Mouse (Mus musculus) midbrain, embryonic 16.5 days (tissue): ENCODE results near the gene Mcm5. TPM values are rescaled to one million over a fixed set of nuclear protein-coding genes. Genes with fewer than 3 reads are reported as not detected.
A peak's percentile ranks its signal among the peaks of the same experiment; 100 is the strongest.

Experiments
- ATAC-seq: fragments of 200-750 bp; cut with Nextera tagmentation; 2 replicates; pipeline ENCODE4 v1.8.0; 2017; ENCODE audit warnings: moderate TSS enrichment
- H3K27ac ChIP-seq: fragments of 300-500 bp; sonication (generic); 2 replicates; pipeline ENCODE4 v1.5.1; 2014; ENCODE audit warnings: mild to moderate bottlenecking, low read length, mixed read lengths
- H3K27me3 ChIP-seq: fragments of 300-500 bp; sonication (generic); 2 replicates; pipeline ENCODE4 v1.6.1; 2014; ENCODE audit warnings: low read depth, low read length, mixed read lengths; ENCODE audit not compliant: control insufficient read depth, insufficient read depth
- H3K36me3 ChIP-seq: fragments of 300-500 bp; sonication (generic); 2 replicates; pipeline ENCODE4 v1.6.1; 2014; ENCODE audit warnings: mild to moderate bottlenecking, low read length, moderate library complexity, mixed read lengths; ENCODE audit not compliant: control insufficient read depth, insufficient read depth
- H3K4me1 ChIP-seq: fragments of 300-500 bp; sonication (generic); 2 replicates; pipeline ENCODE4 v1.6.1; 2014; ENCODE audit warnings: mild to moderate bottlenecking, low read length, mixed read lengths; ENCODE audit not compliant: control insufficient read depth, insufficient read depth
- H3K4me2 ChIP-seq: fragments of 300-500 bp; sonication (generic); 2 replicates; pipeline ENCODE4 v1.6.1; 2014; ENCODE audit warnings: mild to moderate bottlenecking, low read length, mixed read lengths
- H3K4me3 ChIP-seq: fragments of 300-500 bp; sonication (generic); 2 replicates; pipeline ENCODE4 v1.5.1; 2014; ENCODE audit warnings: low read depth, mild to moderate bottlenecking, low read length, moderate library complexity, mixed read lengths
- H3K9ac ChIP-seq: fragments of 300-500 bp; sonication (generic); 2 replicates; pipeline ENCODE4 v1.6.1; 2014; ENCODE audit warnings: low read depth, low read length, mixed read lengths
- H3K9me3 ChIP-seq: fragments of 300-500 bp; sonication (generic); replicated peaks from 2 replicates; pipeline ENCODE4 v1.6.1; 2014; ENCODE audit warnings: mild to moderate bottlenecking, low read length, mixed read lengths; ENCODE audit not compliant: control insufficient read depth, poor library complexity, severe bottlenecking
- WGBS: fragments of 180-500 bp; shearing (Covaris S2); extraction: QIAGEN DNeasy Blood & Tissue Kit; methylation state at CpG from one replicate; pipeline ENCODE4 v1.1.7; 2014; 5-methylcytosine and 5-hydroxymethylcytosine counted together
- polyA plus RNA-seq: library from polyadenylated mRNA; unstranded; fragments of >200 nt; fragmentation: Nextera tagmentation; extraction: Ambion mirVana; gene quantifications from 2 replicates; pipeline ENCODE4 v1.2.1, GENCODE M21; 2015

The Mcm5 gene
- 23.0 and 24.9 TPM in 2 replicates for polyA plus RNA-seq

DNA sequence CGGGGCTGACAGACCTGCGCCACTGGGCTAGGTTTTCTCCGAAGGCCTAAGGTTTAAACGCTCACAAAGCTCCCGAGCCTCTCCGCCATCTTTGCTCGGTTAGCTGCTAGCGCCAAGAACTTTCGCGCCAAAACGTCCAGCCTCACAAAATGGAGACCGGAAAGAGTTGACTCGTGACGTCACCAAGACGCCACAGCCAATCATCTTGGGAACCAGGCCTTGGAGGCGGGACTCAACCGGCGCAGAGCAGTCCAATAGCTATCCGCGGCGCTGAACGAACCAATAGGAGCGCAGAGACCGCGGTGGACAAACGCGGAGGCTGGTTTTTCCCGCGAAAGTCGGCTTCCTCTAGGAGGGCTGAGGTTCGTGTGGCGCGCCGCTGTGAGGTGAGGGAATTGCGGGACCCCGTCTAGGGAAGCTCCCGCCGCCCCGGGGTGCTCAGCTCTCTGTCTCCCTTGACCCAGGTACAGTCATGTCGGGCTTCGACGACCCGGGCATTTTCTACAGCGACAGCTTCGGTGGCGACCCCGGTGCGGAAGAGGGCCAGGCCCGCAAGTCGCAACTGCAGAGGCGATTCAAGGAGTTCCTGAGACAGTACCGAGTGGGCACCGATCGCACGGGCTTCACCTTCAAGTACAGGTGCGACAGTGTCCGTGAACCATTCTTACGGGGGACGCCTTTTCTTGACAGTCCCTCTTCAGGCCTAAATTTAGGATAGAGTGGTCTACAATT is at the start of gene Mcm5:
Mcm5 (plus strand) TSS at position 334 of the 732 bp plus-strand sequence.
- Histone ChIP-seq H3K9me3 (no peaks in the 10 kb centered on the region), H3K4me2 (peak within 1 kb of the TSS; percentile 91), H3K27me3 (no peaks in the 10 kb centered on the region), H3K4me1 (peaks cover 11% of the 10 kb centered on the region), H3K36me3 (no peaks in the 10 kb centered on the region), H3K4me3 (peak within 1 kb of the TSS; percentile 79), H3K27ac (peak within 1 kb of the TSS; percentile 75), H3K9ac (peak within 1 kb of the TSS; percentile 59)
- ATAC-seq = peak; percentile 100
- under 1% methylated on average over 59 of the region's 59 CpGs for WGBS

DNA sequence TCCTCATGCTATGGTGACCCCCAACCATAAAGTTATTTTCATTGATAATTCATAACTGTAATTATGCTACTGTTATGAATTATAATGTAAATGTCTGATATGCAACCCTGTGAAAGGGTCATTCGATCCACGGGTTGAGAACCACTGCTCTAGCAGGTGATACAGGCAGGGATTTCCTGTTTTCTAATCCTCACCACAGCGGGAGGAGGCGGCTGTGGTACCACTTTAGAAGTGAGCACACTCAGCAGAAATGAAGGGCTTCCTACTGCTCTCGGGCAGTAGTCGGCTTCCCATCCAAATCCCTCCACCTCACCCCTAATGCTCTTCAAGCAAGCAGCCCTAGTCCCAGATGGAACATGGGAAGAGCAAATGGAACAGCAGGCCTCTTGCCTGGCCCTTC is 49.3 kb upstream of the Mcm5 start:
- no peak overlapping the region for H3K9ac ChIP-seq

DNA sequence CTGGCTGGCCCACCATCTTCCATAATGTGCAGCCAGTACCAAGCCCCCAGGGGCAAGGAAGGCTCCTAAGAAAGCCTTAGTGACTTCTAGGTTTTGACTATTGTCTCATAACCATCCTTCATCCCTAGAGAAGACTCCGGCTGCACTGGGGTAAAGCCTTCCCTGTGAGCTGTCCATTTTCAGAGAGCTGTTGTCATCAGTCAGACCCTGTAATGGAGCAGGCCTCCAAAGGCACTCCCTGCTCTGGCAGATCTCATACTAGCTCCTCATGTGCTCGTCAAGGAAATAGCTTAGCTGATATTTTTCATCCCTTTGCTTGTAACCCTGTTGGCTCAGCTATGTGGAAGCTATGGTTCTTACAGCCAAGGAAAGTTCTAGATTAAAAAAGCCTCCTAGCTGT is 48.6 kb upstream of the Mcm5 start:
- WGBS = 95% methylated on average over 2 of the region's 2 CpGs

More for the DNA sequence above, 49.3 kb upstream of the Mcm5 start:
- no peaks in the 10 kb centered on the region for H3K27me3 ChIP-seq
- no peak for ATAC-seq
- no peak overlapping the region for H3K27ac ChIP-seq
- no peak overlapping the region for H3K4me3 ChIP-seq
- H3K4me1 ChIP-seq = no peaks in the 10 kb centered on the region
- no peaks in the 10 kb centered on the region for H3K9me3 ChIP-seq
- no peaks in the 10 kb centered on the region; the same call in 1 of the 2 replicates for H3K36me3 ChIP-seq
- WGBS = 75% methylated on average over 6 of the region's 6 CpGs
- H3K4me2 ChIP-seq = no peak overlapping the region

DNA sequence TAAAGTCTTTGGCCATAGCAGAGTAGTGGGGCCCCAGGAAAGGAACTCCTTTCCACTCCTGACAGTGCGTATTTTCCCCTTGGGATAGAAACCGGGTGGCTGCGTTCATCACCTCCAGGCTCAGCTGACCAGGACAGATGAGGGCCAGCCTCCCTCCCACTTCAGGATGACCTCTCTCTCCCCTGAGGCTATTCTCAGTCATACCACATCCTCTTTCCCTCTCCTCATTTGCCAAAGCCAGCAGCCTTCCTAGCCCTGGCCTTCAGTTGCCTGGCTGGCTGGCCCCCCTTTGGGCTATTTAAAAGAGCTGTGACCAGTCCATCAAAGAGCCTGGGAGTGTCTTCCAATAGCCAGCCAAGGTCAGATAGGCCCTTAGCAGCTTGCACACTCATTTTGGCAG is 46.1 kb upstream of the Mcm5 start:
- no peak for ATAC-seq
- H3K9me3 ChIP-seq = no peaks in the 10 kb centered on the region
- H3K27me3 ChIP-seq = no peaks in the 10 kb centered on the region
- no peak overlapping the region for H3K4me2 ChIP-seq
- H3K4me1 ChIP-seq = no peaks in the 10 kb centered on the region
- H3K36me3 ChIP-seq = peaks cover 3% of the 10 kb centered on the region
- H3K27ac ChIP-seq = no peak overlapping the region
- no peak overlapping the region for H3K4me3 ChIP-seq
- 82% methylated on average over 3 of the region's 3 CpGs for WGBS
- no peak overlapping the region for H3K9ac ChIP-seq

More for the DNA sequence above, 48.6 kb upstream of the Mcm5 start:
- no peak overlapping the region for H3K4me3 ChIP-seq
- no peaks in the 10 kb centered on the region for H3K27me3 ChIP-seq
- H3K9me3 ChIP-seq = no peaks in the 10 kb centered on the region
- H3K4me1 ChIP-seq = no peaks in the 10 kb centered on the region
- H3K27ac ChIP-seq = no peak overlapping the region
- H3K4me2 ChIP-seq = no peak overlapping the region
- no peak for ATAC-seq
- H3K36me3 ChIP-seq = peaks cover 2% of the 10 kb centered on the region; the same call in 1 of the 2 replicates
- H3K9ac ChIP-seq = no peak overlapping the region

DNA sequence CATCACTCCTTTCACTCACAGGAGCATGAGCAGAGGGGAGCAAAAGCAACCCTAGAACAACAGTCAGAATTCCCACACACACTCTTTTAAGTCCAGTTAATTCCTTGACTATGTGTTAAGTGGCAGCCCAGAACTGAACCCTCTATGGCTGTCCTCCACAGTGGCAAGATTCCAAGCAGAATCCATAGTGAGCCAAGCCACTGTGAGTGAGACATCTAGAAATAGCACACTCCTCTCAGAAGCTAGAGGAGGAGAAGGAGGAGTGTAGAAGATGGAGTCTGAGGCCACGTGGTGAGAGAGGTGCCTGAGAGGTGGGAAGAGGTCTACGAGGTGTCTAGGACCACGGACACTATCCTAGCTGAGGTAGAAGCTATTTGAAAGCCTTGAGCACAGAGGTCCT is 44.6 kb upstream of the Mcm5 start:
- no peaks in the 10 kb centered on the region for H3K9me3 ChIP-seq
- ATAC-seq = no peak
- no peak overlapping the region for H3K9ac ChIP-seq
- no peak overlapping the region for H3K27ac ChIP-seq
- no peak overlapping the region for H3K4me3 ChIP-seq
- WGBS = 91% methylated on average over 3 of the region's 3 CpGs
- peaks cover 3% of the 10 kb centered on the region; the same call in 1 of the 2 replicates for H3K36me3 ChIP-seq
- H3K4me1 ChIP-seq = no peaks in the 10 kb centered on the region
- no peak overlapping the region for H3K4me2 ChIP-seq
- no peaks in the 10 kb centered on the region for H3K27me3 ChIP-seq

DNA sequence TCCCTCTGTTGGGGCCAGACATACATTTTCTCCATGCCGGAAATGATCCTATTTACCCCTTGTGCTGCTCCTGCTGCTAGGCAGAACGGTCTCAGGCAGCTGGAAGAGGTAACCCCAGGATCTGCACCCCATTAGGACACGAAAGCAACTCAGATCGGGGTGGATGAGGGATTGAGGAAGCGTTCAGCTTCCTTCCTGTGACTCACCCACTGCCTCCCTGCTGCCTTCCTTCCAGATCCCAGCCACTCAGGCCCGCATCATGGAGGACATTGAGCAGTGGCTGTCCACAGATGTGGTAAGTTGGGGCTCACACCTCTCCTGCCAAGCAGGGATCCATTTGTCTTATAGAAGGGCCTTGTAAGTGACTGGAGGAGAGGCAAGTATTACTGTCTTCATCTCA is 42.1 kb upstream of the Mcm5 start:
- H3K9ac ChIP-seq = no peak overlapping the region
- H3K9me3 ChIP-seq = no peaks in the 10 kb centered on the region
- H3K4me3 ChIP-seq = no peak overlapping the region
- H3K4me2 ChIP-seq = no peak overlapping the region
- whole genome bisulfite sequencing = 87% methylated on average over 6 of the region's 6 CpGs
- ATAC-seq = no peak
- H3K4me1 ChIP-seq = no peaks in the 10 kb centered on the region
- peaks cover 3% of the 10 kb centered on the region; the same call in 1 of the 2 replicates for H3K36me3 ChIP-seq
- H3K27me3 ChIP-seq = no peaks in the 10 kb centered on the region
- H3K27ac ChIP-seq = no peak overlapping the region

DNA sequence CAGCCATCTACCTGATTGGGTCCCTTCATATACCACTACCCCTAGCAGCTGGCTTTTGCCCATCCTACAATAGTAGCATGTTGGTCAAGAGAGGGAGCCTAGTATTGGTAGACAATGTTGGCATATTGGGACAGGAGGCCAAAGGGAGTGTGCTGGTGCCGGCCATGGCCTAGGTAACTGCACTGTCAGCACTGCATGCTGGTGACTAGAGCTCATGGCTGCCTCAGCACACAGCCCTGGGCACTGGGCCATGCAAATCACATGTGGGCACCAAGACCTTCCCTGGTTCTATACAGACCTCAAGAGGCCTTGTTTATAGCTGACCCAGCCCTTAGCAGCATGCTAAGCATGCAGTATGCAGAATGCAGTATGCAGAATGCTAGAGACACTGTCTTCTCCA is 39.1 kb upstream of the Mcm5 start:
- Histone ChIP-seq H3K9ac (no peak overlapping the region), H3K27ac (no peak overlapping the region), H3K27me3 (no peaks in the 10 kb centered on the region), H3K4me3 (no peak overlapping the region), H3K4me2 (no peak overlapping the region), H3K36me3 (peaks cover 3% of the 10 kb centered on the region; the same call in 1 of the 2 replicates), H3K9me3 (no peaks in the 10 kb centered on the region), H3K4me1 (no peaks in the 10 kb centered on the region)
- no peak for ATAC-seq
- WGBS = 79% methylated on average over 1 of the region's 1 CpGs

DNA sequence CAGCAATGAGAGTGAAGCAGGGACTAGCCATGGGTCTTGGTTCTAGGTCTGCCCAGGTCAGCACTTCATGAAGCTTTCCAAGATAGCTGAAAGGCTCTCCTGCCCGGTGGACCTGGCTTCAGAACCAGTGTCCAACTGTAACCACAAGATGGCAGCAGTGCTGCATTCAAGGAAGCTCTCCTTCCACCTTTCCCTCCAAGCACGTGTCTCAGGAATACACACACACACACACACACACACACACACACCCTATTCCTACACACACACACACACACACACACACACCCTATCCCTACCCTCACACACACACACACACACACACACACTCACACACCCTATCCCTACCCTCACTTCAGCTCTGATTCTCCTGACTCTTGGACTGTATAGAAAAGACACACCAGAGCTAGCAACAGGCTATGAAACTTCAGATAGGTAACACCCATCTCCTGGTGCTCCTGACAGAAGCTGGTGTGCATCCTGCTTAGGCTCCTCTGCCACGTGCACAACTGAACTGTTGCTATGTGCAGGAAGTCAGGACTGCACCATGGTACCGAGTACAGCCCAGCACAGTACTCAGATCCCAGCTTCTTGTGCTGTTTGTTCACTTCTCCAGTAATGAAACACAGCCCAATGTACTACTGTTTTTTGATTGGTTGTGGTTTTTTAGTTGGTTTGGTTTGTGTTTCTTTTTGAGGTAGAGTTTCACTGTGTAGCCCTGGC is 37.6 kb upstream of the Mcm5 start:
- 27% methylated on average over 4 of the region's 4 CpGs for WGBS
- no peaks in the 10 kb centered on the region for H3K4me1 ChIP-seq
- no peaks in the 10 kb centered on the region for H3K27me3 ChIP-seq
- no peak overlapping the region for H3K4me2 ChIP-seq
- H3K9ac ChIP-seq = no peak overlapping the region
- no peak overlapping the region for H3K4me3 ChIP-seq
- H3K27ac ChIP-seq = no peak overlapping the region
- H3K36me3 ChIP-seq = no peaks in the 10 kb centered on the region
- peak; percentile 90 for ATAC-seq
- H3K9me3 ChIP-seq = no peaks in the 10 kb centered on the region

DNA sequence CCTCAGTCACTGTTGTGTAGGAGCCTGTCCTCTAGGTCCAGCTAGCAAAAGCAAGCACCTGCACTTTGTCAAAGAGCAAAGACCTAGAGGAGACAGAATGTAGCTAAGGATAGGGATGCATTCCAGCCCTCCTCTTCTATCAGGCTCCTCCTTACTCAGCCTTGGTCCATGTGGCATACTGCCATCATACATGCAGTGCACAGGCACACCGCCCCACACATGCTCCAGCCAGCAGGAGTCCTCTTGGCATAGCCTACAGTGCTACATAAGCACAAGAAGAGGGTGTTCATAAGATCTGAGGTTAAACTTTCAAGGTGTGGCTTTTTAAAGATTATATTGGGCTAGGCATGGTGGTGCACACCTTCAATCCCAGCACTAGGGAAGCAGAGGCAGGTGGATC is 34.5 kb upstream of the Mcm5 start:
- Histone ChIP-seq H3K4me1 (no peaks in the 10 kb centered on the region), H3K4me2 (no peak overlapping the region), H3K9me3 (no peaks in the 10 kb centered on the region), H3K36me3 (no peaks in the 10 kb centered on the region), H3K4me3 (no peak overlapping the region), H3K27me3 (no peaks in the 10 kb centered on the region), H3K9ac (no peak overlapping the region), H3K27ac (no peak overlapping the region)
- ATAC-seq = no peak
- WGBS = 79% methylated on average over 1 of the region's 1 CpGs
